Mouse (Mus musculus) CD4-positive, CD25-positive, alpha-beta regulatory T cell (primary cell): ENCODE measurements around the gene Guf1. TPM values are rescaled to one million over a fixed set of nuclear protein-coding genes. Genes with fewer than 3 reads are reported as not detected.

Experiments
- polyA plus RNA-seq: library from polyadenylated mRNA; unstranded; fragments of 100-300 nt; shearing (Covaris generic); gene quantifications from one replicate; pipeline ENCODE4 v1.2.1, GENCODE M21; 2017

The Guf1 gene
- polyA plus RNA-seq, result 37.5 TPM

DNA sequence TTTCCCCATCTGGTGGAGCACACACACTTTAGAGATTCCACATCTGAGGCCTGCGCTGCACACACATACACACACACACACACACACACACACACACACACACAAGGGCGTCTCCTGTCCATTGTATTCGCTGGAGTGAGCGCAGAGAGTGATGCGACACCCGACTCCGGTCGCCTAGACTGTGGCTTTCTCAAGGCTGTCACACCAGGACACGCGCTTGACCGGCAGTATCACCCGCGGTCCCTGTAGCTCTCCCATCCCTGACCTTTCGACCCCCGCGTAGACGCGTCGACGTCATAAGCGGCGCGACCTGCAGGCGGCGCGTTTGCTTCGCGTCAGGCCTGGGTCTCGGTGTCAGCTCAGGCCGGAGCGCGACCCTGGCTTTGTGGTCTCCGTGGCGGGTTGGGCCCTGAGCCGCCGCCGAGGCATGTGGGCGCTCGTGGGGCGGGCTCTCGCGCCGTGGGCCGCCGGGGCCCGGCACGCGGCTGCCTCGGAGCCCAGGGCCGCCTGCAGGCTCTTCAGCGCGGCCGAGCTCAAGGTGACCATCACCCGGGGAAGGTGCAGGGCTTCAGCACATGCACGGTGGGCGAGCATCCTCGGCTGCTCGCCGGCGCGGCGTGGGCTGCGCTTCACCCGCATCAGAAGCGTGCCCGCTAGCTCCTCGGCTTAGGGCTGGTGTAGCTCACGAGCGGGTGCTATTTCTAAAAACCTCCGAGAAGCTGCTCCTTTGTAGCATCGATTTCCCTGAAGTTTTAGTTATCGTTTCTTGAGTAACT, at the start of gene Guf1:
Guf1 (plus strand) TSS at position 296 of the 776 bp plus-strand sequence.

DNA sequence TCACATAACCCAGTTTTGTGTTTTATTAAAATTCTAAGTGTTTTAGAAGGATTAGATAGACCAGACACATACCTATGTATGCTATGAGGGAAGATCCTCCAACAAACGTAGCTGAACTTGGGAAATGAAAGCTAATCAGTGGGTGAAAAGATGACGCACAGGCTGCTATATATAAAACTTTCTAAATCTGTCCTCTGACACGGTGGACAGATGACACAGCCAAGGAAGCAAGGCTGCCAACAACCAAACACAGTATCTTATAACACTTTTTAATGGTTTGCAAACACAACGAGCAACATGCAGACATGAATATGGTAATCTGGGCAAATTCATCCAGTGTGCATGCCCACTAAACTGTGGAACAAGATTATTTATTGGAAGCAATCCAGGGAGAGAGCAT, 14.2 kb upstream of the Guf1 start, which contains the start of gene Yipf7:
Yipf7 (minus strand) TSS at position 160 of the 400 bp plus-strand sequence.

DNA sequence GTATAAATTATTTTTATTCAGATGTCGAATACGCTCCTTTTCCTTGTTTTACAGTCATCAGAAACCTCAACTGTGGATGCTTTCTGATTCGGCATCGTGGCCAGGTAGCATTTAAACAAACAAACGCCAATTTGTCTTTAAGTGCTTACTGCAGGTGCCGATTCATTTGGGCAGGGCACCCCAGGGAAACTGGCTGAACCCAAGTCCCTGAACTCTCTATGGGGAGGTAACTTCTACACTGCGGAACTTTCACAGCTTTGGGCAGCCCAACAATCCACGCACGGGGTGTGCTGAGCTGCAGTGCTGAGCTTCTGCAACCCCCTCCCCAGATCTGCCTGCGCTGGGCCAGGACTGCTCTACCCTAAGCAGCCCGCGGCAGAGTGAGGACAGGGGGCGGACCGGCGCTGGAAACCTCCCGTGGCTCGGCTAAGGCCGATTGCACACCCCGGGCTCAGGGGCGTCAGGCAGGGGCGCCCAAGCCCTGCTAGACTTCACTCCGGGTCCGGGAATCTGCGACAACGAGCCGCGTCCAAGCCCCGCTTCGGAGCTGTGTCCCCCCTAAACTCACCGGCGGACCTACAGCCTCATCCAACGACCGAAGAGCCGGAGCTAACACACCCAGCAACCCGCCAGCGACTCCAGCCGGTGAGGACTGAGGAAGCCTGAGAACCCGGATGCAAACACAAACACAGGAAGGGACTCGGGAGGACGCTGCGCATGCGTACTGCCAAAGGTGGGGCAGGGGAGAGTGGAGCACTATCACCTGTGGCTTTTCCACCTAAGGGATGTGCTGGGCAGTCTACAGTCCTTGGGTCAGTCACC, 35.1 kb downstream of the Guf1 start, which contains the start of gene Gnpda2:
Gnpda2 (minus strand) TSS at position 701 of the 822 bp plus-strand sequence.

Other genes with a start within 250 kb of the Guf1 start
- not detected for gene Kctd8, start 215.2 kb upstream of the Guf1 start, polyA plus RNA-seq
- not detected for gene Yipf7, start 14.3 kb upstream of the Guf1 start, polyA plus RNA-seq
- gene Gnpda2, start 35.4 kb downstream of the Guf1 start, polyA plus RNA-seq, result 55.4 TPM